Mouse (Mus musculus) thymus, postnatal 25 days (tissue): ENCODE measurements around the gene Gss.
A peak's percentile ranks its signal among the peaks of the same experiment; 100 is the strongest.
"Not testable (repeated sequence)": the region's sequence is repeated elsewhere in the genome, so short reads cannot be mapped to it uniquely, and the experiment has no call there.

ENCODE experiments used
- DNase-seq: peaks from one replicate; pipeline ENCODE4 v3.0.0; 2022

Gene Gss

GRCm38 (mm10) chr2:155613953-155614352 is 21.3 kb upstream of the Gss start:
- DNase-seq: no peak

GRCm38 (mm10) chr2:155613326-155613755 is 20.7 kb upstream of the Gss start:
- peak; percentile 58 for DNase-seq

- no peak for DNase-seq
Measured at GRCm38 (mm10) chr2:155611834-155612550, 19.4 kb upstream of the Gss start.

- DNase-seq: no peak
Measured at GRCm38 (mm10) chr2:155610978-155611377, 18.4 kb upstream of the Gss start, which contains the start of gene Myh7b. TSS of gene Myh7b (plus strand) at chr2:155611212.

- no peak for DNase-seq
Measured at GRCm38 (mm10) chr2:155606360-155606759, 13.8 kb upstream of the Gss start.

GRCm38 (mm10) chr2:155605236-155605589 is 12.6 kb upstream of the Gss start:
- DNase-seq: not testable (repeated sequence)

- no peak for DNase-seq
Measured at GRCm38 (mm10) chr2:155604560-155605235, 12.1 kb upstream of the Gss start.

- no peak for DNase-seq
Measured at GRCm38 (mm10) chr2:155603707-155604106, 11.1 kb upstream of the Gss start.

- DNase-seq: no peak
Measured at GRCm38 (mm10) chr2:155595516-155595915, 2.9 kb upstream of the Gss start.

GRCm38 (mm10) chr2:155592854-155593283 is 259 bp upstream of the Gss start:
- DNase-seq: no peak

GRCm38 (mm10) chr2:155591676-155592075 is 934 bp downstream of the Gss start:
- peak; percentile 13 for DNase-seq

- no peak for DNase-seq
Measured at GRCm38 (mm10) chr2:155590876-155591275, 1.7 kb downstream of the Gss start.

- no peak for DNase-seq
Measured at GRCm38 (mm10) chr2:155589521-155589920, 3.1 kb downstream of the Gss start.

- DNase-seq: no peak
Measured at GRCm38 (mm10) chr2:155588136-155588535, 4.5 kb downstream of the Gss start.

- no peak for DNase-seq
Measured at GRCm38 (mm10) chr2:155585486-155585885, 7.1 kb downstream of the Gss start.

- DNase-seq: no peak
Measured at GRCm38 (mm10) chr2:155585082-155585481, 7.5 kb downstream of the Gss start.

- peak; percentile 42 for DNase-seq
Measured at GRCm38 (mm10) chr2:155583927-155584530, 8.6 kb downstream of the Gss start.

- DNase-seq: no peak
Measured at GRCm38 (mm10) chr2:155582996-155583395, 9.6 kb downstream of the Gss start.

- DNase-seq: no peak
Measured at GRCm38 (mm10) chr2:155582384-155582995, 10.1 kb downstream of the Gss start.

GRCm38 (mm10) chr2:155580331-155580730 is 12.3 kb downstream of the Gss start:
- no peak for DNase-seq

GRCm38 (mm10) chr2:155576656-155577055 is 16.0 kb downstream of the Gss start:
- no peak for DNase-seq

GRCm38 (mm10) chr2:155574700-155575099 is 17.9 kb downstream of the Gss start:
- no peak for DNase-seq

- no peak for DNase-seq
Measured at GRCm38 (mm10) chr2:155573996-155574395, 18.6 kb downstream of the Gss start.

GRCm38 (mm10) chr2:155573001-155573400 is 19.6 kb downstream of the Gss start:
- no peak for DNase-seq
